Mouse (Mus musculus) heart, adult 8-10 months (tissue): Measurements from ENCODE around the gene Nup107. TPM values are rescaled to one million over a fixed set of nuclear protein-coding genes. Genes with fewer than 3 reads are reported as not detected.
"Not testable (repeated sequence)": the region's sequence is repeated elsewhere in the genome, so short reads cannot be mapped to it uniquely, and the experiment has no call there.

Experiments
- DNase-seq: peaks from one replicate; pipeline ENCODE4 v3.0.0; 2022; ENCODE audit warnings: low spot score
- total RNA-seq, 4 experiments: library from RNA; stranded (reverse); gene quantifications; 2 replicates each; pipeline ENCODE4 v1.2.4; 2022

Nup107 gene
- total RNA-seq, 4 experiments from 2014 or later: 7.0 to 8.4 (median 7.8) TPM

DNA sequence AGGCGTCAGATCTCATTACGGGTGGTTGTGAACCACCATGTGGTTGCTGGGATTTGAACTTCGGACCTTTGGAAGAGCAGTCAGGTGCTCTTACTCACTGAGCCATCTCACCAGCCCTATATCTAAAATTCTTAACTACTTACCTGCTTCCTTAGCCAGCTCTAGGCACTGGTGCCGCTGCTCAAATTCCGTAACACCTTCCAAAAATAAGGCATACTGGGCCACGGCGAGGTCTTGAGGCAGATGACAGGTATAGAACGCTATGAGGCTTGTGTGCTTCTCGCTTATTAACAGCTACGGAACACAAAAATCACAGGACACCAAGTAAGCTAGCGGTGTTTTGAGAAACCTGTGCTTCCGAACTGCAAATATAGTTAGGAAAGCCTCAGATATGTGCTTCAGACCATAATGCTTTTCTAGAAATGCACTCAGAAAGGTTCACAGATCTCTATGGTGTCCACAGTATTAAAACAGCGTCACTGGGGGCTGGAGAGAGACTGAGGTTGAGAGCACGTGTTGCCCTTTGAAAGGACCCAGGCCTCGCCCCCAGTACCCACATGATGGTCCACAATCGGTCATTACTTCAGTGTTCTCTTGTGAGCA, 28.8 kb downstream of the Nup107 start:
- DNase-seq: no peak

DNA sequence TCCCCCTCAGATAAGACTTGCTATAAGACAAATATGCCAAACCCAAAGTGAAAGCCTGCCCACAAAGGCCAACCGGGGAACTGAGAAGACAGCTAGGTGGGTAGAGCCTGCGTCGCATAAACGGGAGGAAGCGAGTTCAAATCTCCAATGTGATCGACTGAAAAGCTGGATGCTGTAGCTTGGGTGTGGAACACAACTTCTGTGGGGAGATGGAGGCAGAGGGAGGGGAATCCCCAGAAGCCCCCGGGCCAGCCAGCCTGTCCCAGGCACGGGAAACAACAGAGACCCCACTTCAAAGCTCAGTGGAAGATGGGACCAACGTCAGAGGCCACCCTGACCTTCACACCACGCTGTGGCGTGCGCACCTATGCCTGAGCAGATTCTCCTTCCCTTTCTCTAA, 29.5 kb downstream of the Nup107 start:
- DNase-seq: no peak

DNA sequence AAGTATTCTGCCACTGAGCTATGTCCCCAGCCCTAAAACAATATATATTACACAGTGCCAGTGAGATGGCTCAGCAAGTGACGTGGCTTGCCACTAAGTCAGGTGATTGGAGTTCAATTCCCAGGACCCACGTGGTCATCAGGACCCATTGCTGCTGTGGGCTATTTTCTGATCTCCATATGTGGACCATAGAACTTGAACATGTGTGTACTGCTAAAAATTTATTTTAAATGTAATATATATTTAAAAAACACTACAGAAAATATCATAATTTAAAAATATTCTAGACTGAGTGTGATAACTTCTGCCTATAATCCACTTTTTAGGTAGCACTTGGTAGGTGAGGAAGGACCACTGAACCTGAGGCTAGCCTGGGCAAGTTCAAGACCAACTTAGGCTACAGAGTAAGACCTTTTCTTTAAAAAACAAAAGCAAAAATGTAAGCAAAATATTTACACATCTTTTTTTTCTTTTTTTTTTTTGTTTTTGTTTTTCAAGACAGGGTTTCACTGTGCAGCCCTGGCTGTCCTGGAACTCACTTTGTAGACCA, 30.1 kb downstream of the Nup107 start:
- DNase-seq: no peak

DNA sequence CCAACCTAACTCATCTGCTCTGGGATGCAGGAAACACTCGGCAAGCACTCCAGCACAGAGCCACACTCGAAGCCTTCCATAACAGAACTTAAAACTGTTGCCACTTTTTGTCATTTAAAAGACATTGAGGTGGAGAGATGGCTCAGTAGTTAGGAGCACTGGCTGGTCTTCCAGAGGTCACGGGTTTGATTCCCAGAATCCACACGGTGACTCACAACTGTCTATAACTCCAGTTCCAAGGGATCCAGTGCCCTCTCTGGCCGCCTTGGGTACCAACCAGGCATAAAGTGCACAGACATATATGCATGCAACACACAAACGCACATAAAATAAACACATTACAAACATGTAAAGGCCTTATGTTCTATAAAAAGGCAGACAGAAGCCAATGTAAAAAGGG, 31.0 kb downstream of the Nup107 start:
- no peak for DNase-seq

DNA sequence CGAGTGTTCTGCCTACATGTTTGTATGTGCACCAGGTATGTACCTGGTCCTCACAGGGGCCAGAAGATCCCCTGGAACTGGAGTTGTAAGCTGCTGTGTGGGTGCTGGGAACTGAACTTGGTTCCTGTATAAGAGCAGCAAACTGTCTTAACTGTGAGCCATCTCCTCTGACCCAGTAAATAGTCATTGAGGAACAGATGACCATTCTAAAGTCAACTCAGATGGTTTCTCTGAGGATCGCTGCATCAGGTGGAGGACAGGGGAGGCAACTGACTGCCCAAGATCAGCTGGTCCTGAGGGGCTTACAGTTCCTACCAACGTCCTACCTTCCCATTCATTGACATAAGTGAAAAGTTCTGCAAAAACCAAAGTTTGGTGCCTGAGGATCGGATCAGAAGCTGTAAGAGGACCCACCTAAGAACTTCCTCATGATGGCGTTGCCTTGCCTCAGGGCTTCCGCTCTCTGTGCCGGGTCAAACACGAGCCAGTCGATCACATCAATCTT, 31.6 kb downstream of the Nup107 start:
- no peak for DNase-seq

DNA sequence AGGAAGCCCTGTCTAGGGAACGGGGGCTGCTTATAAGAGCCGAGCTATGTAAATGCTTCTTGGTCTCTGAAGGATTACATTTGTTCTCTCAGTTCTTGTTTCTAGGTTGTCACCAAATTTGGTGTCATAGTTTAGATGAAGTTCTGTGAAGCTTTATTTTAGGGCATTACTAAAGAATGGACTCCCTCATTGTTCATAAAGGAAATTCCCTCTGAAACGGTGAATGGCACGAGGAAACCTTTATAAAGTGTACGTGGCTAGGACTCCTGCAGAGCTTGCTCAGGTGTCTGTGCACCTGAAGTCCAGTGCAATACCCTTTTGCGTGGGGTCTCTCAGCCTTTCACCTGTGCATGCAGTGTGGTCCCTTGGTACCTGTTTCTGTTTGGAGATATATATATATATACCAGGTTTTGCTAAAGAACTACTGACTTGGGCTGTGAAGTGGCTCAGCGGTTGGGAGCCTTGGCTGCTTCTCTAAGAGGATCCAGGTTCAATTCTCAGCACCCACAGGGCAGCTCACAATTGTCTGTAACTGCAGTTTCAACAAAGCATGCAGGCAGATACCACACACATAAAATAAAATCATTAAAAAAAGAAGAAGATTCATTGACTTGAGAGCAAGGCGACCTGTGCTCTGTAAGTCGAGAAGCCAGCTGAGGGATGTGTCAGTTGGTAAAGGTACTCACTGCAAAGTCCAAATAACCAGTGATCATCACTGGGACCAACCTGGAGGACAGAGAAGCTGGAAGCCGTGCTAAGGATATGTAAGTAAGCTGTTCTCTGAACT, 32.5 kb downstream of the Nup107 start:
- DNase-seq: no peak

DNA sequence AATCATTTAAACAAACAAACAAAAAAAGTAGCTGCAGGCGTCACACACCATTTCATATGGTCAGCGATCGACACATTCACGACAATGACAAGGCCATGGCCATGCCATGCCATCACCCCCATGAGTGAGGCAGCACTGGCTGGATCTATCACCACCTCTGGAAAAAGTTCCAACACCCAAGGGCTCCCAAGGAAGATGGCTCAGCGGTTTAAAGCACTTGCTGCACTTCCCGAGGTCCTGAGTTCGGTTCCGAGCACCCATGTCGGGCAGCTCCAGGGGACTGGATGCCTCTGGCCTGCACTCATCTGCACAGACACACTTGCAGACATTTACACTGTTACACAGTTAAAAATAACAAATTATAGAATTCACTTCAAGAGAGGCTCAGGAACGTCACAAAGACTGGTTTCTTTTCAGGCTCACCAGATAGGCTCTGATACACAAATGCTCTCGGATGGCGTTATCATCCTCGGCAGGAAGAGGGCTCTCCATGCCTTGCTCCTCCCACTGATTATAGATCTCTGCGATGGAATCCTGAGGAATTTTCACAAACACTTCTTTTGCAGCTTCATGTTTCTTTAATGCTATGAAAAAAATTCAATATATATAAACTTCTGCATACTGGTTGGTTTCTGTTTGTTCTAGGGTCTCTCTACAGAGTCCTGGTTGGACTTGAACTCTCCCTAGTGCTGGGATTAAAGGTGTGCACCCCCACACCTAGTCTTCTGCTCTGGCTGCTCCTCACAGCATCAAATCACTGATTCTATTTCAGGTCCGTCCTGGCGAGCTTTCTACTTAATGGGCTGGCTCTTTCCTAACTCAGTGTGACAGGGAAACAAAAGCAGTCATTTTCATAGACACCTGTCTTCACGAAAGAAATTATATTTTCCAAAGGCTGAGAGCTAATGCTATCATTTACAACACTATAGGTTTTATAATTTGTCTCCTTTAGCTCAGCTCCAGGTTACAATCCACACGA, 33.5 kb downstream of the Nup107 start:
- DNase-seq: no peak

DNA sequence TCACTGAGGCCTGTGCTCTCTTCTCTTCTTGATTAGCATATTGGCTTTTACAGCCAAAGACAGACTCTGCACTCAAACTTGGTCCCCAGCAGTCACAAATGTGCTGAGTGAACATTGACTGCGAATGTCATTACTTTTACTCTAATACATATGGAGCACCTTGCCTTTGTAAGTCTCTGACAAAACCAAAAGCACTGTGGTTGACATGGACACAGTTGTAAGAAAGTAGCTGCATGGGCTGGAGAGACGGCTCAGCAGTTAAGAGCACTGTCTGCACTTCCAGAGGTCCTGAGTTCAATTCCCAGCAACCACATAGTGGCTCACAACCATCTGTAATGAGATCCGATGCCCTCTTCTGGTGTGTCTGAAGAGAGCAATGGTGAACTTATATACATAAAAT, 34.2 kb downstream of the Nup107 start:
- DNase-seq: not testable (repeated sequence)

DNA sequence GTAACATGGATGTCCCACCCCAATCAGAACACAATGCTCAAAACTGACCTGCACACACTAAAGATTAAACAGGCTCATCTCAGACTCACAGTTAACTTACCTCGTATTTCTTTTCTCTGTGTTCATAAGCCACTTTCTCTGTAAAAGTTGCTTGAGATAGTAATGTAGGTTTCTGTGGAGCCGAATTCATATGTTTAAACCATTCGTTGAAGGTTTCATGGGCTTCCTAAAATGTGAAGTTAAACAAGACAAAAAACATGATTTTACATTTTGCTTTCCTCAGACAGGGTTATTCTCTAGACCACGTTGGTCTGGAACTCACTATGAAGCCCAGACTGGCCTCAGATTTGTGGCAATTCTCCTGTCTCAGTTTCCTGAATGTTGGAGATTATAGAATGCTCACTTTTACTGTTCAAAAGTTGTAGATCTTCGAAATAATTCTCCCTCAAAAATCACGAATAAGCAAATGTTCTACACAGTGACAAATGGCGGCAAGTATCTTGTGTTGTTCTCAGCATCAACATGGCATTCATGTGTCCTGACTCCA, 34.6 kb downstream of the Nup107 start:
- no peak for DNase-seq

DNA sequence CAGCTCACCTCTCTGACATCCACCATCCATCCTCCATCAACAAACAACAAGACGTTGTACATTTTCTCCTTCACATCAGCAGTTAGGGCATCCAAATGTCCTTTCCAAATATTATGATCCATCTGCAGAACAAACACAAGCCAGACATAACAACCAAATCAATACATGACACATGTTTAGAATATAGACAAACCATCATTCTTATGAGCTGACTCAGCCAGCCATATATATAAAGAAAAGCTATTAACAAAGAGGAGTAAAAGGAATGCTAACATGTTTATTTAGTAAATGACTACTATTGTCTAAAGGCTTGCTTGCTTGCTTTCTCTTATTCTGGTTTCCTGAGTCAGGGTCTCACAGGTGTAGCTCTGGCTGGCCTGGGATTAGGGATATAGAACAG, 35.2 kb downstream of the Nup107 start:
- DNase-seq: no peak

DNA sequence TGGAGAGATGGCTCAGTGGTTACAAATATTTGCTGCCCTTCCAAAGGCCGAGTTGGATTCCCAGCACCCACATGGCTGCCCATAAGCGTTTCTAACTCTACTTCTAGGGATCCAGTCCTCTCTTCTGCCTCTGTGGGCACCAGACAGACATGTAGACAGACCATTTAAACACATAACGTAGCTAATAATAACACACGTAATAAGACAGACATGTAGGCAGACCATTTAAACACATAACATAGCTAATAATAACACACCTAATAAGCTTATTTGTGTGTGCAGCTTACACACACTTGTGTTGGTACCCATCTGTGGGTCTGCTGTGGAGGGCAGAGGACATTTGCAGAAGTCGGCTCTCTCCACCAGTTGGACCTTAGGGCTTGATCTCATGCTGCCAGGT, 35.7 kb downstream of the Nup107 start:
- DNase-seq: no peak

DNA sequence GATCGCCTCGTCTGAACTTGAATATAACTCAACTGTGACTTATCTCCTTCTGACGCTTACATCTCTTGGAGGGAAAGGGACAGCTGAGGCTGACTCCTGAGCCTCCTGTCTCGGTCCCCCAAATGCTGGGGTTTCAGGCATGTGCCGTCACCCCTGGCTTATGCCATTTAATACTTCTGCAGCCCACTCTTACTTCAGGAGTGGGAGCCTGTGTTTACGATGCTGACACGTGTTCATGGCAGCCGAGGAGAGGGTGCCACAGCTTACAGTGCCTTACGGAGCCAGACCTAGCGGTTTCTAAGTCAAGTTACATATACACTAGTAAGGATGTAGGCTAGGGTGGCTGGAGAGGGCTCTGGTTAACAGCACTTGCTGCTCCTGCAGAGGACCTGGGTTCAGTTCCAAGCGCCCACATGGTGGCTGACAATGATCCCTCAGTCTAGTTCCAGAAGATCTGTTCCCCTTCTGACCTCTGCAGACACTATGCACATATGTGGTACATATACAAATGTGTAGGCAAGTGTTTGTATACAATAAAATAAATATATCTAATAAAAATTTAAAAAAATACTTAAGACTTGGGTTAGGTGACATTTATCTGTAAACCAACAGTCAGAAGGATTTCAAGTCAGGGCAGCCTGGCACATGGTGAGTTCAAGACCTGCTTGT, 36.6 kb downstream of the Nup107 start:
- DNase-seq: no peak

DNA sequence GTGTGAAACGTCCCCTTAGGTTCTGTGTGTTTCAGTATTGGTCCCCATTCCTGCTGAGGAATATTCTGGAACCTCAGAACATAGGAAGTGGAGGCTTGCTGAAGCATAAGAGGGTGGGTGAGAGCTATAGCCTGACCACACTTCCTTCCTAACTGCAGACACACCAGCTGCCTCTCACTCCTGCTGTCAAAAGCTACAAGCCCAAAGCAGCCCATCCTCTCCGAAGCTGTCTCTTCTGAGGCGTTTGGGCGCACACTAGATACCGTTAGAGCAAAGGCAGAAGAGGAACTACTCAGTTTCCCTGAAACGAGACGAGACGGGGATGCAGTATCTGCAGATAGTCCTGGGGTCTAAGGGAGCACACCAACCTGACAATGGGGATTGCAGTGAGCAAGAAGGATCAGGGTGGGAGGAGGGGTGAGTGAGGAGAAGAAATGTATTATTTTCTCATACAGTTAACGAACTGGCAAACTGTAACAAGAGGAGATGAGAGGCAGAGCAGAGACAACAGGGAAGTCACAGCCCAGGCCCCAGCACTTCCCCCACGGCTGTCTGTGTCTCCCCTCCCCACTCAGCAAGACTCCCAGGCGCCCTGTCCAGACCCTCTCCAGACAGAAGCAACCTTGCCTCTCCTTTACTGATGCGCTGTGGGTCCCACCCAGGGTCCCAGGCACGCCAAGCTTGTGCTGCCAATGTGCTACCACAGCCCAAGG, 37.3 kb downstream of the Nup107 start:
- DNase-seq: peak; percentile 20

DNA sequence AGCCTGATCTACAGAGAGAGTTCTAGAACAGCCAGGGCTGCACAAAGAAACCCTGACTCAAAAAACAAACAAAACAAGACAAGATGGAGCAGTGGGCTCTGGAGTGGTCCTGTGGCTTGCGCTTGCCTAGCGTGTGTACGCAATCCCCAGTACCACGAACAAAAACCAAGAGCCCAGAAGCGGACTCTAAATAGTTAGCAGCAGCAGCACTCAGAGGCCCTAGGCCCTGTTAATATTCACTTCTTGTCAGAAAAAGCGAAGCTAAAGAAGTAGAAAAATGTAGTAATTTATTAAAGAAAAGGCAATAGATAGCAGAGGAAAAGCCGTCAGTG, 37.9 kb downstream of the Nup107 start:
- DNase-seq: no peak

DNA sequence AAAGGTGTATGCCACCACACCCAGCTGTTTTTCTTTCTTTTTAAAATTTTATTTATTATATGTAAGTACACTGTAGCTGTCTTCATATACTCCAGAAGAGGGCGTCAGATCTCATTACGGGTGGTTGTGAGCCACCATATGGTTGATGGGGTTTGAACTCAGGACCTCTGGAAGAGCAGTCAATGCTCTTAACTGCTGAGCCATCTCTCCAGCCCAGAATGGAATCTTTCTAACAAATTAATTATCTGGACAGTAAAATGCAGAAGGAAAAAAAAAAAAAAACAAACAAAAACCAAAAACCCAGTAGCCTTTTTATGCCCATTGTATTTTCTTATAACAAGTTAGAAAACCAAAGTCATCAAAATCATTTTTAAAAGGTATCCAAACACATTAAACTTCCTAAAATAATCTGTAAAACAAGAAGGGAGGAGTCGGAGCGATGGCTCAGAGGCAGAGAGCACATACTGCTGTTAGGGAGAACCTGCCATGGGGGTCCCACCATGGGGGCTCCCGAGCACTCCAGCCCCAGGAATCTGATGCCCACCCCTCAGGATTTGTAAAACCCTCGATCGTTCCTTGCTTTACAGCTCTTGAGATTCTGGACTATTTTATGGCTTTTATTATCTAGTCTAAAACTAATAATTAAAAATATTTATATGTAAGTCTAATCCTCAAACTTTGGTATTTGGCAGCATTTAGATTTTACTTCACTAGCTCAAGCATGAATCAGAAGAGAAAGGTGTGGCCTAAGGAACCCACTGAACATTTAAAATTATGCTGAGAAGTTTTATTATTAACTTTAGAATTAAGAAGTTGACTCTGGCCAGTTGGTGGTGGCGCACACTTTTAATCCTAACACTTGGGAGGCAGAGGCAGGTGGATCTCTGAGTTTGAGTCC, 38.5 kb downstream of the Nup107 start:
- DNase-seq: no peak

DNA sequence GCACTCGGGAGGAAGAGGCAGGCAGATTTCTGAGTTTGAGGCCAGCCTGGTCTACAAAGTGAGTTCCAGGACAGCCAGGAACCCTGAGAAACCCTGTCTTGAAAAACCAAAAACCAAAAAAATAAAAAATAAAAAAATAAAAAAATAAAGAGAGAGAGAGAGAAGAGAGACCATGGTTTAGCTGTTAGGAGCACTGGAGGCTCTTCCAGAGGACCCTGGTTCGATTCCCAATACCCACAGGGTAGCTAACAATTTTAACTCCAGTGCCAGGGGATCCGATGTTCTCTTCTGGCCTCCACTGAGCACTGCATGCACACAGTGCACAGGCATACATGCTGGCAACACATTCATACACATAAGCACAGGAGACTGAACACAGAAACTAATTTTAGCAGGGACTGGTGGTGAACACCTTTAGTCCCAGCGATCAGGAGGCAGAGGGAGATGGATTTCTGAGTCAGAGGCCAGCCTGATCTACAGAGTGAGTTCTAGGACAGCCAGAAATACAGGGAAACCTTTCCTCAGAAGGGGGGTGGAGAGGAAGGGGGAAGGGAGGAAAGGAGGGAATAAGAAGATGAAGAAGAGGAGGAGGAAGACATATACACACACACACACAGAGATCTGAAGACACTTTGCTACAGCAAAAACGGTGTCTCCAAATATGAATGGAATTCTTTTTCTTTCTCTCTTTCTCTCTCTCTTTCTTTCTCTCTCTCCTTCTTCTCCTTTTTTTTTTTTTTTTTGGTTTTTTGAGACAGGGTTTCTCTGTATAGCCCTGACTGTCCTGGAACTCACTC, 39.5 kb downstream of the Nup107 start:
- DNase-seq: no peak

DNA sequence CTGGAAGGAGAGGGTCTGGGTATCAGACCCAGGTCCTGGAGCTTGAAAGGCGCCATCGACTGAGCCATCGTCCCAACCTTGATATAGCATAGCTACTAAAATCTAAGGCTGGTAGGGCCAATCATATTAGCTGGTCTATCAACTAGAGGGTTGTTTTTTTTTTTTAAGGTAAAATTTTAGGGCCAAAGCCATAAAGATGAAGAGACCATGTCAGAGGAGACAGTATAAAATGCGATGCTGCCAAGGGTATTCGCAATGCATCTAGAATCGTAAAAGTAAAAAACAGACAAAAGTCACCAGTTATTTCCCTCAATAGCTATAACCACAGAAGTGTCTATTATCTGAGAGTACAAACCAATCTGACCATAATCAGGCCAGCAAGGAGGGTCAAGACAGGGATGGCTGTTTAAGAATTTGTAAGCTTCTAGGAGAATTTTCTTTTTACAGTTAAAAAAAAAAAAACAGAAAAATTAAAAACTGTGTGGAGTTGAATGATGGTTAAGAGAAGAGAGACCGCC, 40.1 kb downstream of the Nup107 start:
- DNase-seq: no peak

DNA sequence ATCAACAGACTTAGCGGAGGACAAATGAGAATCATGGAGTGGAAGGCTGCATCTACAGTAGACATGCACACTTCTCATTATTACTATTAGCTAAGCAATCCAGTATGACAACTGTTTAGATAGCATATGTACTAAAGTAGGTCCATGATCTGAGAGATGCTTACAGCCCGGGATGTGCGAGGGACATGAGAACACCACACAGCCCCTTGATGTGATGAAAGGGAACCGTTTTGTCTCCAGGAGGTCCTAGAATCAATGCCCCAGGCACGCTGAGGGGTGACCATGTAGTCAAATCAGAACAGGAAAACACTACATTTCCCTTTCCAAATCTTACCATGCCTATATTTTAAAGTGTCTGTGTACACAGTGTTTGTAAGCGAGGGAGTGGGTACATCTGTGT, 40.8 kb downstream of the Nup107 start:
- no peak for DNase-seq

DNA sequence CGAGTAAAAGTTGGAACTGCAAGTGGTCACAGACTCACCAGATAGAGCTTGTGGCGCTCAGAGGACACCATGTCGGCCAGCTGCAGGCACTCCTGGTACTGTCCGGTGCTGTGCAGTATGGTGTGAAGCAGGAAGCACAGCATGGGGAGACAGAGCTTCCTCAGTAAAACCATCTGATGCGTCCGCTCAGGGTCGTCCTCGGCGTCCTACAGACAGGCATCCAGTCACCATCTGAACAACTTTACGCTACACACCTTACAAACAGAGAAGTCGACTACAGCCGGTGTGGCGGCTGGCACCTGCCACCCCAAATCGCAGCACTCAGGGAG, 41.3 kb downstream of the Nup107 start:
- no peak for DNase-seq
